Mouse (Mus musculus): ENCODE measurements around the gene Ppargc1a. TPM values are rescaled to one million over a fixed set of nuclear protein-coding genes. Genes with fewer than 3 reads are reported as not detected.

Ppargc1a gene
- 100 to 1,000 TPM; 120 to 159 TPM for total RNA-seq (2021)
- long read RNA-seq, experiment 1, full-length matches to known transcripts: 30 of 55 reads
- long read RNA-seq, experiment 1, partial matches to known transcripts: 11 of 55 reads
- long read RNA-seq, experiment 1, other reads (novel, unspliced or antisense): 14 of 55 reads
- long read RNA-seq, experiment 2, full-length matches to known transcripts: 20 of 34 reads
- long read RNA-seq, experiment 2, partial matches to known transcripts: 2 of 34 reads
- long read RNA-seq, experiment 2, other reads (novel, unspliced or antisense): 12 of 34 reads

- DNase-seq: no peak
- intact Hi-C loops (cut with DNase I): no loop called here
Observed at GRCm38 (mm10) chr5:51567659-51568058, at the start of gene Ppargc1a. TSS of gene Ppargc1a (minus strand) at chr5:51567726.

GRCm38 (mm10) chr5:51616877-51617276, 49.4 kb upstream of the Ppargc1a start:
- no peak for DNase-seq
- intact Hi-C loops (cut with DNase I): loop anchor here (5.0 kb wide), 1 partner anchor 275 kb away; no protein-coding TSS in a partner anchor

- intact Hi-C loops (cut with DNase I): no loop called here
- no peak for DNase-seq
Observed at GRCm38 (mm10) chr5:51612049-51612448, 44.5 kb upstream of the Ppargc1a start.

GRCm38 (mm10) chr5:51607686-51608480, 40.4 kb upstream of the Ppargc1a start:
- intact Hi-C loops (cut with DNase I): no loop called here
- DNase-seq: no peak

GRCm38 (mm10) chr5:51599549-51599948, 32.0 kb upstream of the Ppargc1a start:
- intact Hi-C loops (cut with DNase I): loop anchor here (10.0 kb wide), 1 partner anchor 305 kb away; no protein-coding TSS in a partner anchor
- peak; percentile 8 to 19 for DNase-seq

- peak; percentile 63 to 70 for DNase-seq
- intact Hi-C loops (cut with DNase I): loop anchor here (10.0 kb wide), 1 partner anchor 309 kb away; no protein-coding TSS in a partner anchor
Observed at GRCm38 (mm10) chr5:51595644-51596043, 28.1 kb upstream of the Ppargc1a start.

- intact Hi-C loops (cut with DNase I): loop anchor here (5.0 to 10.0 kb wide), 4 partner anchors 40 to 470 kb away; no protein-coding TSS in a partner anchor
Observed at GRCm38 (mm10) chr5:51592206-51592605, 24.7 kb upstream of the Ppargc1a start.

GRCm38 (mm10) chr5:51591537-51592154, 24.1 kb upstream of the Ppargc1a start:
- intact Hi-C loops (cut with DNase I): loop anchor here (5.0 to 10.0 kb wide), 4 partner anchors 39 to 471 kb away; no protein-coding TSS in a partner anchor
- peak; percentile 55 to 78 for DNase-seq

More at GRCm38 (mm10) chr5:51592206-51592605, 24.7 kb upstream of the Ppargc1a start:
- no peak for DNase-seq

- intact Hi-C loops (cut with DNase I): no loop called here
- DNase-seq: no peak
Observed at GRCm38 (mm10) chr5:51586187-51586586, 18.7 kb upstream of the Ppargc1a start.

- intact Hi-C loops (cut with DNase I): no loop called here
- DNase-seq: no peak
Observed at GRCm38 (mm10) chr5:51584987-51585386, 17.5 kb upstream of the Ppargc1a start.

- DNase-seq: no peak
- intact Hi-C loops (cut with DNase I): no loop called here
Observed at GRCm38 (mm10) chr5:51584186-51584585, 16.7 kb upstream of the Ppargc1a start.

GRCm38 (mm10) chr5:51583632-51584031, 16.1 kb upstream of the Ppargc1a start:
- DNase-seq: no peak

GRCm38 (mm10) chr5:51583030-51583429, 15.5 kb upstream of the Ppargc1a start:
- intact Hi-C loops (cut with DNase I): no loop called here
- no peak for DNase-seq

More at GRCm38 (mm10) chr5:51583632-51584031, 16.1 kb upstream of the Ppargc1a start:
- intact Hi-C loops (cut with DNase I): no loop called here

- peak in 1 of 2 experiments; percentile 26 for DNase-seq
- intact Hi-C loops (cut with DNase I): no loop called here
Observed at GRCm38 (mm10) chr5:51582618-51583017, 15.1 kb upstream of the Ppargc1a start.

- no peak for DNase-seq
- intact Hi-C loops (cut with DNase I): no loop called here
Observed at GRCm38 (mm10) chr5:51577594-51577993, 10.1 kb upstream of the Ppargc1a start.

- DNase-seq: no peak
- intact Hi-C loops (cut with DNase I): no loop called here
Observed at GRCm38 (mm10) chr5:51573770-51574169, 6.2 kb upstream of the Ppargc1a start.

- intact Hi-C loops (cut with DNase I): no loop called here
- no peak for DNase-seq
Observed at GRCm38 (mm10) chr5:51568198-51568690, 718 bp upstream of the Ppargc1a start.

GRCm38 (mm10) chr5:51565672-51566071, 1.9 kb downstream of the Ppargc1a start:
- intact Hi-C loops (cut with DNase I): no loop called here
- DNase-seq: no peak

GRCm38 (mm10) chr5:51565038-51565437, 2.5 kb downstream of the Ppargc1a start:
- intact Hi-C loops (cut with DNase I): no loop called here
- no peak for DNase-seq

GRCm38 (mm10) chr5:51563574-51563973, 4.0 kb downstream of the Ppargc1a start:
- DNase-seq: no peak
- intact Hi-C loops (cut with DNase I): no loop called here
